Mouse (Mus musculus): Measurements from ENCODE around the gene AC170998.1. TPM values are rescaled to one million over a fixed set of nuclear protein-coding genes. Genes with fewer than 3 reads are reported as not detected.

Gene AC170998.1
- 1.9 TPM in 2 replicates for polyA plus RNA-seq (2015; fragmentation: Nextera tagmentation; extraction: Ambion mirVana)

- H3K4me3 ChIP-seq (ENCODE audit: low read length): no peak within 1 kb of the TSS
- H3K9ac ChIP-seq (ENCODE audit: low read depth, low read length): no peak within 1 kb of the TSS
- no peaks in the 10 kb centered on the region for H3K27me3 ChIP-seq (replicated peaks; ENCODE audit: control insufficient read depth, insufficient read depth, low read length)
- H3K9me3 ChIP-seq (ENCODE audit: control insufficient read depth, low read length): no peaks in the 10 kb centered on the region
- no peak for ATAC-seq
- no peak within 1 kb of the TSS for H3K27ac ChIP-seq (ENCODE audit: low read depth, low read length)
- WGBS: 95% methylated on average over 4 of the region's 4 CpGs
- H3K4me2 ChIP-seq (ENCODE audit: low read length): no peak within 1 kb of the TSS
- no peaks in the 10 kb centered on the region for H3K4me1 ChIP-seq (ENCODE audit: control insufficient read depth, insufficient read depth, low read depth, low read length)
- H3K36me3 ChIP-seq (ENCODE audit: control insufficient read depth, insufficient read depth, low read length): peaks cover 33% of the 10 kb centered on the region
Measured at GRCm38 (mm10) chr17:28725783-28726182, at the start of gene AC170998.1. Gene AC170998.1 (plus strand): TSS chr17:28726083.

- H3K4me3 ChIP-seq (ENCODE audit: low read length): no peak overlapping the region
- no peak overlapping the region for H3K27ac ChIP-seq (ENCODE audit: low read depth, low read length)
- no peaks in the 10 kb centered on the region for H3K4me1 ChIP-seq (ENCODE audit: control insufficient read depth, insufficient read depth, low read depth, low read length)
- no peaks in the 10 kb centered on the region for H3K36me3 ChIP-seq (ENCODE audit: control insufficient read depth, insufficient read depth, low read length)
- 86% methylated on average over 13 of the region's 13 CpGs for WGBS
- no peaks in the 10 kb centered on the region for H3K9me3 ChIP-seq (ENCODE audit: control insufficient read depth, low read length)
- no peak overlapping the region for H3K9ac ChIP-seq (ENCODE audit: low read depth, low read length)
- ATAC-seq: no peak
- no peak overlapping the region for H3K4me2 ChIP-seq (ENCODE audit: low read length)
- H3K27me3 ChIP-seq (replicated peaks; ENCODE audit: control insufficient read depth, insufficient read depth, low read length): no peaks in the 10 kb centered on the region
Measured at GRCm38 (mm10) chr17:28682311-28683084, 43.4 kb upstream of the AC170998.1 start.

GRCm38 (mm10) chr17:28683601-28684000 is 42.3 kb upstream of the AC170998.1 start:
- Histone ChIP-seq H3K9me3 (ENCODE audit: control insufficient read depth, low read length) (no peaks in the 10 kb centered on the region), H3K4me2 (ENCODE audit: low read length) (no peak overlapping the region), H3K4me3 (ENCODE audit: low read length) (no peak overlapping the region), H3K9ac (ENCODE audit: low read depth, low read length) (no peak overlapping the region), H3K36me3 (ENCODE audit: control insufficient read depth, insufficient read depth, low read length) (no peaks in the 10 kb centered on the region), H3K27ac (ENCODE audit: low read depth, low read length) (no peak overlapping the region), H3K4me1 (ENCODE audit: control insufficient read depth, insufficient read depth, low read depth, low read length) (no peaks in the 10 kb centered on the region), H3K27me3 (replicated peaks; ENCODE audit: control insufficient read depth, insufficient read depth, low read length) (no peaks in the 10 kb centered on the region)
- 59% methylated on average over 1 of the region's 1 CpGs for WGBS
- no peak for ATAC-seq

GRCm38 (mm10) chr17:28684631-28685030 is 41.3 kb upstream of the AC170998.1 start:
- Histone ChIP-seq H3K9ac (ENCODE audit: low read depth, low read length) (no peak overlapping the region), H3K36me3 (ENCODE audit: control insufficient read depth, insufficient read depth, low read length) (no peaks in the 10 kb centered on the region), H3K27me3 (replicated peaks; ENCODE audit: control insufficient read depth, insufficient read depth, low read length) (no peaks in the 10 kb centered on the region), H3K4me2 (ENCODE audit: low read length) (no peak overlapping the region), H3K4me1 (ENCODE audit: control insufficient read depth, insufficient read depth, low read depth, low read length) (peaks cover 4% of the 10 kb centered on the region), H3K27ac (ENCODE audit: low read depth, low read length) (no peak overlapping the region), H3K4me3 (ENCODE audit: low read length) (no peak overlapping the region), H3K9me3 (ENCODE audit: control insufficient read depth, low read length) (no peaks in the 10 kb centered on the region)
- WGBS: 66% methylated on average over 19 of the region's 19 CpGs
- ATAC-seq: no peak

- Histone ChIP-seq H3K4me3 (ENCODE audit: low read length) (no peak overlapping the region), H3K9ac (ENCODE audit: low read depth, low read length) (no peak overlapping the region), H3K4me2 (ENCODE audit: low read length) (no peak overlapping the region), H3K27me3 (replicated peaks; ENCODE audit: control insufficient read depth, insufficient read depth, low read length) (no peaks in the 10 kb centered on the region), H3K36me3 (ENCODE audit: control insufficient read depth, insufficient read depth, low read length) (no peaks in the 10 kb centered on the region), H3K4me1 (ENCODE audit: control insufficient read depth, insufficient read depth, low read depth, low read length) (peaks cover 12% of the 10 kb centered on the region), H3K27ac (ENCODE audit: low read depth, low read length) (no peak overlapping the region), H3K9me3 (ENCODE audit: control insufficient read depth, low read length) (no peaks in the 10 kb centered on the region)
- ATAC-seq: no peak
- 66% methylated on average over 4 of the region's 4 CpGs for WGBS
Measured at GRCm38 (mm10) chr17:28687354-28687753, 38.5 kb upstream of the AC170998.1 start.

- H3K27ac ChIP-seq (ENCODE audit: low read depth, low read length): peak within 1 kb of the TSS; percentile 97
- peak within 1 kb of the TSS; percentile 99 for H3K4me3 ChIP-seq (ENCODE audit: low read length)
- no peaks in the 10 kb centered on the region for H3K27me3 ChIP-seq (replicated peaks; ENCODE audit: control insufficient read depth, insufficient read depth, low read length)
- H3K4me2 ChIP-seq (ENCODE audit: low read length): peak within 1 kb of the TSS; percentile 86
- H3K36me3 ChIP-seq (ENCODE audit: control insufficient read depth, insufficient read depth, low read length): no peaks in the 10 kb centered on the region
- no peak for ATAC-seq
- peak within 1 kb of the TSS; percentile 72 for H3K9ac ChIP-seq (ENCODE audit: low read depth, low read length)
- no peaks in the 10 kb centered on the region for H3K9me3 ChIP-seq (ENCODE audit: control insufficient read depth, low read length)
- 9% methylated on average over 40 of the region's 40 CpGs for WGBS
- H3K4me1 ChIP-seq (ENCODE audit: control insufficient read depth, insufficient read depth, low read depth, low read length): peaks cover 28% of the 10 kb centered on the region
Measured at GRCm38 (mm10) chr17:28689586-28690283, 36.1 kb upstream of the AC170998.1 start, which contains the start of gene Slc26a8. Gene Slc26a8 (minus strand): TSS chr17:28690233.

GRCm38 (mm10) chr17:28690776-28691686 is 34.9 kb upstream of the AC170998.1 start, which contains the start of gene Mapk14:
Gene Mapk14 (plus strand): TSS chr17:28691329.
- peak; percentile 96 for ATAC-seq
- Histone ChIP-seq H3K27ac (ENCODE audit: low read depth, low read length) (peak within 1 kb of the TSS; percentile 97), H3K9me3 (ENCODE audit: control insufficient read depth, low read length) (no peaks in the 10 kb centered on the region), H3K4me3 (ENCODE audit: low read length) (peak within 1 kb of the TSS; percentile 99), H3K9ac (ENCODE audit: low read depth, low read length) (peak within 1 kb of the TSS; percentile 97), H3K27me3 (replicated peaks; ENCODE audit: control insufficient read depth, insufficient read depth, low read length) (no peaks in the 10 kb centered on the region), H3K4me2 (ENCODE audit: low read length) (peak within 1 kb of the TSS; percentile 84), H3K4me1 (ENCODE audit: control insufficient read depth, insufficient read depth, low read depth, low read length) (peaks cover 29% of the 10 kb centered on the region), H3K36me3 (ENCODE audit: control insufficient read depth, insufficient read depth, low read length) (no peaks in the 10 kb centered on the region)
- under 1% methylated on average over 73 of the region's 86 CpGs for WGBS

GRCm38 (mm10) chr17:28691687-28692340 is 34.1 kb upstream of the AC170998.1 start:
- Histone ChIP-seq H3K36me3 (ENCODE audit: control insufficient read depth, insufficient read depth, low read length) (no peaks in the 10 kb centered on the region), H3K4me1 (ENCODE audit: control insufficient read depth, insufficient read depth, low read depth, low read length) (peaks cover 36% of the 10 kb centered on the region), H3K4me3 (ENCODE audit: low read length) (peak overlapping the region; percentile 99), H3K27ac (ENCODE audit: low read depth, low read length) (peak overlapping the region; percentile 97), H3K4me2 (ENCODE audit: low read length) (peak overlapping the region; percentile 84), H3K9me3 (ENCODE audit: control insufficient read depth, low read length) (no peaks in the 10 kb centered on the region), H3K9ac (ENCODE audit: low read depth, low read length) (peak overlapping the region; percentile 97), H3K27me3 (replicated peaks; ENCODE audit: control insufficient read depth, insufficient read depth, low read length) (no peaks in the 10 kb centered on the region)
- peak; percentile 51 for ATAC-seq
- WGBS: under 1% methylated on average over 50 of the region's 53 CpGs

Data from hindbrain, embryonic 16.5 days (tissue).